Mouse (Mus musculus): ENCODE data around the gene Hsd17b12.

The Hsd17b12 gene

GRCm38 (mm10) chr2:94089901-94090300 is 67.9 kb downstream of the Hsd17b12 start:
- no peak for DNase-seq (ENCODE audit: low spot score in 2 of 2)

- no peak for DNase-seq (ENCODE audit: low spot score in 2 of 2)
These were observed 88.3 kb downstream of the Hsd17b12 start for GRCm38 (mm10) chr2:94069482-94069881.

- no peak for DNase-seq (ENCODE audit: low spot score in 2 of 2)
These were observed 91.1 kb downstream of the Hsd17b12 start for GRCm38 (mm10) chr2:94066540-94067135.

- no peak for DNase-seq (ENCODE audit: low spot score in 2 of 2)
These were observed 91.6 kb downstream of the Hsd17b12 start for GRCm38 (mm10) chr2:94066120-94066519.

- DNase-seq (ENCODE audit: low spot score in 2 of 2), result no peak
These were observed 95.0 kb downstream of the Hsd17b12 start for GRCm38 (mm10) chr2:94062791-94063190.

- no peak for DNase-seq (ENCODE audit: low spot score in 2 of 2)
These were observed 98.3 kb downstream of the Hsd17b12 start for GRCm38 (mm10) chr2:94059459-94059858.

- DNase-seq (ENCODE audit: low spot score in 2 of 2), result no peak
These were observed 103.0 kb downstream of the Hsd17b12 start for GRCm38 (mm10) chr2:94054813-94055212.

GRCm38 (mm10) chr2:94051952-94052351 is 105.8 kb downstream of the Hsd17b12 start:
- no peak for DNase-seq (ENCODE audit: low spot score in 2 of 2)

- no peak for DNase-seq (ENCODE audit: low spot score in 2 of 2)
These were observed 106.9 kb downstream of the Hsd17b12 start for GRCm38 (mm10) chr2:94050901-94051300.

GRCm38 (mm10) chr2:94049471-94050176 is 108.1 kb downstream of the Hsd17b12 start:
- DNase-seq (ENCODE audit: low spot score in 2 of 2), result no peak

- DNase-seq (ENCODE audit: low spot score in 2 of 2), result no peak
These were observed 108.9 kb downstream of the Hsd17b12 start for GRCm38 (mm10) chr2:94048733-94049470.

- no peak for DNase-seq (ENCODE audit: low spot score in 2 of 2)
These were observed 109.5 kb downstream of the Hsd17b12 start for GRCm38 (mm10) chr2:94048271-94048670.

GRCm38 (mm10) chr2:94045411-94046090 is 112.2 kb downstream of the Hsd17b12 start:
- DNase-seq (ENCODE audit: low spot score in 2 of 2), result no peak

GRCm38 (mm10) chr2:94044174-94044573 is 113.6 kb downstream of the Hsd17b12 start:
- DNase-seq (ENCODE audit: low spot score in 2 of 2), result no peak

- no peak for DNase-seq (ENCODE audit: low spot score in 2 of 2)
These were observed 114.1 kb downstream of the Hsd17b12 start for GRCm38 (mm10) chr2:94043662-94044061.

GRCm38 (mm10) chr2:94042461-94042860 is 115.3 kb downstream of the Hsd17b12 start:
- no peak for DNase-seq (ENCODE audit: low spot score in 2 of 2)

- no peak for DNase-seq (ENCODE audit: low spot score in 2 of 2)
These were observed 117.2 kb downstream of the Hsd17b12 start for GRCm38 (mm10) chr2:94040391-94041125.

GRCm38 (mm10) chr2:94035428-94036331 is 122.1 kb downstream of the Hsd17b12 start:
- DNase-seq (ENCODE audit: low spot score in 2 of 2), result peak; percentile 11 to 42

- DNase-seq (ENCODE audit: low spot score in 2 of 2), result no peak
These were observed 127.2 kb downstream of the Hsd17b12 start for GRCm38 (mm10) chr2:94030602-94031001.

GRCm38 (mm10) chr2:94024637-94025036 is 133.1 kb downstream of the Hsd17b12 start:
- DNase-seq (ENCODE audit: low spot score in 2 of 2), result no peak
